Mouse (Mus musculus): ENCODE results near the gene C1qtnf2.

The C1qtnf2 gene

DNA sequence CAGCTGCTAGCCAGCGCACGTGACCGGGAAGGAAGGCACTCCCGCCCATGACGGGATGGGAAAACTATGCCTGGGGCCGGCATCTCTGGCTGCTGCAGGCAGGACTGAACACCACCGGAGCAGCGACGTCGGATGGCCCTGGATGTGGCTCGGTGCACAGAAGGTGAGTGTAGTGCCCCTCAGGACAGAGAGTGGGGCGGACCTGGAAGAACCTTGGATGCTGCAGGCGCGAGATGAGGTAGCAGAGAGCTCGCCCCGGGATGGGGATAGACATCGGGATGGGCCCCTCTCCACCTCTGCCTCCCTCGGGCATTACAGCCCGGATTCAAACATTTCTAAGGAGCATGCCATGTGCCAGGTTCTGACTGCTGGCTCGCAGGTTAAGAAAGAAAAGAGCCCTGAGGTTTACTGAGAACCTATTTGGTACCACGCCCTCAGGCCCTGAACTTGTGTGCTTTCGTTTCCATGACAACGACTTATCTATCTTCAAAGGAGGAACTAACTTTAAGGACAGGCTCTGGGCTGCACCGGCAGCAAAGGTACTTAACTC, at the start of gene C1qtnf2:
TSS of gene C1qtnf2 (plus strand) at position 52 of the 550 bp plus-strand sequence.
- ChIA-PET POLR2A (interaction anchor here in 3 of 4 experiments (0.6 to 1.2 kb wide), 5 partner anchors 10 to 293 kb away, joined by 3 to 9 read pairs (median 4); partner anchors contain the start of gene Pttg1 (in 1 of the 3)), CTCF (interaction anchor here in 3 of 4 experiments (0.5 to 1.5 kb wide), 3 partner anchors 20 to 601 kb away, joined by 4 read pairs; no protein-coding TSS in a partner anchor)

DNA sequence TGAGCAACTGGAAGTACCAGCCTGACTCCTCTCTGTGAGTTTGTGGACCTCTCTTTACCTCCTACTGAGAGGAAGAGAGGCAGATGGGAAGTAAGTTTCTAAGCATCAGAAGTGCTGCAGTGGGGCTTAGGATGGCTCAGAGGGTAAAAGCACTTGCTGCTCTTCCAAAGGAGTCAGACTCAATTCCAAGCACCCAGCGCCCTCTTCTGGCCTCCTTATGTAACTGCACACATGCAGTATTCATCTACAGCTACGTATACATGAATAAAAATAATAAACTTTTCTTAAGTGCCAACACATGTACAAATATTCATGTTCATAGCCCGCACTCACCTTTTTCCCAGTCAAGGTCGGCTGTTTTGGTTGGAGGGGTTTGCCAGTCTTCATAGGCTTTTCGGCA, 49.7 kb upstream of the C1qtnf2 start:
- ChIA-PET POLR2A (interaction anchor here in 2 of 4 experiments (0.6 to 3.1 kb wide), 16 partner anchors 9 to 1323 kb away, joined by 3 to 19 read pairs (median 4); partner anchors contain the start of gene Slu7 (in 2 of the 2)), CTCF (interaction anchor here in 3 of 4 experiments (0.5 to 4.6 kb wide), 13 partner anchors 12 to 331 kb away, joined by 3 to 32 read pairs (median 3); no protein-coding TSS in a partner anchor)

DNA sequence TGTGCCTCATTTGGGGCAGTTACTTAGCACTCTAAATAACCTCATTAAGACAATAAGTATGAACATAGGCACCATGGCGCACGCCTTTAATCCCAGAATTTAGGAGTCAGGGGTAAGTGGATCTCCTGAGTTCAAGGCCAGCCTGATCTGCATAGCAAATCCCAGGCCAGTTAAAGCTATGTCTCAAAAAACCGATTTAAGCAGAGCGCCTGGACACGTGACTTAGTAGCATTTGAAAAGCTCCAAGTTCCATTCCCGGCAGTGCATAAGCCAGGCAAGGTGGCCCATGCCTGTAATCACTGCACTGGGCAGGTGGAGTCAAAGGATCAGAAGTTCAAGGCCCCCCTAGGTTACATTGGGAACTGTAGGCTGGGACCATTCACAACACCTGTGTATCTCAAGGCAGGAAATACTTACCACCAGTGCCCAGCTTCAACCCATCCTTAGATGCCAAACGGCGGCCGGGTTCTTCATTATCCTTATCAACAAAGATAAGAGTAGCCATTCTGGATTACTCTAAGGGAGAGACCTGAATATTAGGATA, 48.8 kb upstream of the C1qtnf2 start:
- CTCF ChIA-PET, result interaction anchor here (0.6 to 4.6 kb wide), 14 partner anchors 8 to 251 kb away, joined by 3 to 32 read pairs (median 4); no protein-coding TSS in a partner anchor
- POLR2A ChIA-PET, result interaction anchor here (0.5 to 3.1 kb wide), 49 partner anchors 8 to 1187 kb away, joined by 3 to 23 read pairs (median 4); partner anchors contain the start of genes Slu7 (in 2 of the 4), Ccnjl (in 1 of the 4) and Ttc1 (in 1 of the 4)

DNA sequence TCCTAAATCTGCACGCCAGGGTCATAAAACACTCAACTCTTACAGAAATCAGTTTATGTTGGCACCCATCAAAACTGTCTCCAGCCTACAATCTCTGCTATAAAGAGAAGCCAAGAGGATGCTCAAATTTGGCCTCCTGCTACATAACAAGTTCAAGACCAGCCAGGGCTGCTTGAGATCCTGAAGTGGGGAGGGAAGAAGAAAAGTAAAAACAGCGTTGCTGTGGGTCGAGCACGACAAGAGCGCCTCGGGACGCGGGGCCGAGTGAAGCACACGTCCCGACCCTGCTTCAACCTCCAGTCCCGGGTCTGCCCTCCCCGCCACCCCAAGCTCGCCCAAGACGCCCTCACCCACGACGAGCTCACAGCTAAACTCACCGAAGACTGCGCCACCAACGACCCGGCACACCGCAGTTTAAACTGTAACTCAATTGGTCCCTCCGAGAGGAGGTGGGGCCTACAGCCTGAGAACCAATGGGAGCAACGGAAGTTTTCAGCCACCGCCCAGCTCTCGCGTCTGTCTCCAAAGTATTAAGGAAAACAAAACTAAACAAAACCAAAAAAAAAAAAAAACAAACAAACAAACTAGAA, 48.2 kb upstream of the C1qtnf2 start, which contains the start of gene Pttg1:
TSS of gene Pttg1 (minus strand) at position 428 of the 590 bp plus-strand sequence.
- POLR2A ChIA-PET, result interaction anchor here (0.5 to 3.1 kb wide), 65 partner anchors 8 to 1561 kb away, joined by 3 to 23 read pairs (median 4); partner anchors contain the start of genes Slu7 (in 2 of the 4), Ccnjl (in 1 of the 4) and Ttc1 (in 1 of the 4)
- CTCF ChIA-PET, result interaction anchor here (0.5 to 4.6 kb wide), 13 partner anchors 11 to 915 kb away, joined by 3 to 32 read pairs (median 3); no protein-coding TSS in a partner anchor

DNA sequence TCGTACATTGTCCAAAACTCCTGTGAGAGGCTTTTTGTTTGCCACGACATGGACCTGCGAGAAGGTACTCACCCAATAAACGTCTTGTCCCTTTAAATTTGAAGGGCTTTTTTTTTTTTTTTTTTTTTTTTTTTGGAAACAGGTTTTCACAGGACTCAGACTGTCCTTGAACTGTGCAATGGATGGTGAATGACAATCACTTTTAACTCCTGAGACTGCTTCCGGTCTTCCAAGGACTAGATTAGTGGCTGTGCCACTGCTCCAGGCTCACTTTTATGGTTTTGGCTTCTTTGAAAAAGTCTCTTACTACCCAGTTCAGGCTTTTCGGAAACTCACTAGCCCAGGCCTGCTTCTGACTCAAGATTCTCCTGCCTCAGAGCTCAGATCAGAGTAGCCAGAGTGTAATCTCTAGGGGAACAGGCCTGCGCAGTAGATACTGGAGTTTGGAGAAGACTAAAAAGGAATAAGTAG, 47.6 kb upstream of the C1qtnf2 start:
- POLR2A ChIA-PET, result interaction anchor here (0.6 to 3.1 kb wide), 53 partner anchors 7 to 1561 kb away, joined by 3 to 23 read pairs (median 4); partner anchors contain the start of genes Ccnjl (in 1 of the 4), Slu7 (in 1 of the 4) and Ttc1 (in 1 of the 4)
- CTCF ChIA-PET, result interaction anchor here (0.6 to 4.6 kb wide), 8 partner anchors 14 to 916 kb away, joined by 3 to 32 read pairs (median 4); no protein-coding TSS in a partner anchor

DNA sequence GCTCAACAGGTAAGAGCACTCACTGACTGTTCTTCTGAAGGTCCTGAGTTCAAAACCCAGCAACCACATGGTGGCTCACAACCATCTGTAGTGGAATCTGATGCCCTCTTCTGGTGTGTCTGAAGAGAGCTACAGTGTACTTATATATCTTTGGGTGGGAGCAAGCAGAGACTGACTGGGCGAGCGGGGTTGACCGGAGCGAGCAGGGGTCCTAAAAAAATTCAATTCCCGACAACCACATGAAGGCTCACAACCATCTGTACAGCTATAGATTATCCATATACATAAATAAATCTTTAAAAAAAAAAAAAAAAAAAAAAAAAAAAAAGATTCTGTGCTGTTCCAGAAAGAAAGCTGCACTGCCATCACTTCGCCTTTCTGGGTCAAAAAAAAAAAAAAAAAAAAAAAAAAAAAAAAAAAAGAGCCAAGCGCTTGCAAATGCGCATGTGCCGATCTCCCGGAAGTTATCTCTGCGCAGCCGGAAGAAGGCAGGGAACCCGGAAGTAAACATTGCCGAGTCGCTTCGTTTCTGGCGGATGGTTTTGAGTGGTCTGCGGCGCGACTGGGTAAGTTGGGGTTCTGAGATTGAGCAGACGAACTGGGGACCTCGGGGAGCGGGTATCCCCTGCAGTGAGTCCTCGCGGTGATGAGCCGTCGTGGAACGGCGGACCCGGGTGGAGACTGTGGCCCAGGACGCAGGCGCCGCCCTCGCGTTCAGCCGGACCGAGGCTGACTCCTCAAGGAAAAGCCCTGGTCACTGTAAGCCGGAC, 40.6 kb upstream of the C1qtnf2 start, which contains the start of gene Slu7:
TSS of gene Slu7 (plus strand) at position 491 of the 770 bp plus-strand sequence.
- ChIA-PET CTCF (interaction anchor here in 2 of 4 experiments (0.6 to 0.9 kb wide), 3 partner anchors 8 to 59 kb away, joined by 5 to 12 read pairs (median 6); no protein-coding TSS in a partner anchor), POLR2A (interaction anchor here (0.5 to 2.1 kb wide), 15 partner anchors 8 to 1148 kb away, joined by 3 to 15 read pairs (median 4); partner anchors contain the start of gene Pttg1 (in 2 of the 4))

DNA sequence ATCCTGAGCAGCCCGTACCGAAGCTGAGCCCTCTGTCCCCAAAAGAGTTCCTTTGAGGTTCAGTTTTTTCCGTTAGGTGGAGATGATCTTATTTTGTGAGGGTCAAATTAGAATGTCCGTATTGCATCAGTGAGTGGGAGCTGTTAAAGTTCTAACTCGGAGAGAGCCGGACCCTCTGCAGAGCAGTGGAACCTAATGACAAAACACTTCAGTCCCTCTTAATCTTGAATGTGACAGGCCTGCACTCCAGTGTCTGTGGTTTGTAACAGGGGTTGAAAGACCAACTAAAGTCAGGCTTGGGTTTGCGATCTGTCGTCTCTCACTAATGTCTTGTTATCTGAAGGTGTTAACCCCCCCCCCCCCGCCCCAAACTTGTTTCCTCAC, 40.1 kb upstream of the C1qtnf2 start:
- ChIA-PET CTCF (interaction anchor here in 1 of 4 experiments (0.6 kb wide), 1 partner anchor 24 kb away, joined by 5 read pairs; no protein-coding TSS in a partner anchor), POLR2A (interaction anchor here (0.6 to 2.1 kb wide), 9 partner anchors 9 to 286 kb away, joined by 3 to 15 read pairs (median 5); partner anchors contain the start of gene Pttg1 (in 2 of the 4))

DNA sequence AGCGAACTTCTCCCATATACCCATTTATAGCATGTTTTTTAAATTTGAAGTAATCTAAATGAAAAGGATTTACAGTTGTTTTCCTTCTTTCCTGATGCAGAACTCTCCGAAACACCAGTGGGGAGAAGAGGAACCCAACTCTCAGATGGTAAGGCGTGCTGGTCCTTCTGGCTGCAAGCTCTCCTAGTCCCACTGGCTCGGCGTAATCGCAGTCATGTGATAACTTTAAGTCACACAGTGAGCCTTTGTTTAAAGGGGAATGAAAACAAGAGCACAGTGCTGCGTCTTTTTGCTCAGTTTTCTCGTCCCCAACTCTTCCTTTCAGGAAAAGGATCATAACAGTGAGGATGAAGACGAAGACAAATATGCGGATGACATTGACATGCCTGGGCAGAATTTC, 33.0 kb upstream of the C1qtnf2 start:
- ChIA-PET CTCF (interaction anchor here in 1 of 4 experiments (0.6 kb wide), 1 partner anchor 127 kb away, joined by 4 read pairs; no protein-coding TSS in a partner anchor), POLR2A (interaction anchor here in 1 of 4 experiments (1.9 kb wide), 1 partner anchor 16 kb away, joined by 15 read pairs; the partner anchor contains the start of gene Pttg1)

DNA sequence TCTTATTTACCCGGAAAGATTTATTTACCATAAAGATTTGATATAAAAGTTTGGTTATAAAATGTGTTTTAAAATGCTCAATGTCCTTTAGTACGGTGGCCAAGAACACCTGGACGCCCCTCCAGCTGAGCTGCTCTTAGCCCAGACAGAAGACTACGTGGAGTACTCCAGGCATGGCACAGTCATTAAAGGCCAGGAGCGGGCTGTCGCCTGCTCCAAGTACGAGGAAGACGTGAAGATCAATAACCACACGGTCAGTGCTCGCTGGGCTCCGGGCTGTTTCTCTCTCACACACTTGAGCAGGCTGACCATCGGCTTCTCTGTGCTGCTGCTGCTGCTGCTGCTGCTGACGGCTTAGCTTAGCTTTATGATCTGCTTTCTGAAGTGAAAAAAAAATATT, 30.9 kb upstream of the C1qtnf2 start:
- ChIA-PET POLR2A (interaction anchor here in 2 of 4 experiments (0.5 to 1.1 kb wide), 2 partner anchors 18 to 240 kb away, joined by 3 to 4 read pairs; no protein-coding TSS in a partner anchor), CTCF (no interaction called here)

DNA sequence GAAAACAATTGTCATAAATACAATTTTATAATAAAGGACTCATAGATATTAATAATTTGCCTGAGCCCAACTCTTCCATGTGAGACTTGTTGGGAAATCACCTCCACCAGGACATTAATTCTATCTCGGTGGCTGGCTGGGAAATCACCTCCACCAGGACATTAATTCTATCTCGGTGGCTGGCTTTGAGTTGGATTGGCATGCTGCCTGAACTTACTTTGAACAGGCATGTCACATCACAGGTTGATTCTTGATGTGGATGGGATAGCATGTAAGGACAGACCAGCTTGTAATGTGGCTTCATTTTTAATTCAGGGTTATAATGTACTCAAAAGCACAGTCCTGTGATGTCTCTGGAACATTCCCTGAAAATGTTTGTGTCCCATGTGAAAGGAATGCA, 24.2 kb upstream of the C1qtnf2 start:
- ChIA-PET POLR2A (no interaction called here), CTCF (no interaction called here)

DNA sequence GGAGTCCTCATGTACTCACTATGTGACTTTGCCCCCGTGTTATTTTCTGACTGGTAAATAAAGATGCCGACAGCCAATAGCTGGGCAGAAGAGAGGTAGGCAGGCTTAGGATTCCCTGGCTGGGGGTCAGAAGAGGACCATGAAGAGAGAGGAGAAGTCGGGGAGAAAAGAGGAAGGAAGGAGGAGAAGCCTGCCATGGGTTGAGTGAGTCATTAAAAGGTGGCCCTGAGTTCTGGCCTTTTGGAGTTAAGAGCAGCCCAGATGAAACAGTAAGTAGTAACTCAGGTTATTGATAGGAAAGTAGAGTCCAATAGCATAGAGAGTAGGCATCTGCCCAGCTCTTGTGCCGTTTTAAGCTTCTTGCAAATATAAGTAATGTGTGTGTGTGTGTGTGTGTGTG, 22.8 kb upstream of the C1qtnf2 start:
- POLR2A ChIA-PET, result no interaction called here
- CTCF ChIA-PET, result interaction anchor here in 1 of 4 experiments (0.6 kb wide), 1 partner anchor 363 kb away, joined by 6 read pairs; no protein-coding TSS in a partner anchor

DNA sequence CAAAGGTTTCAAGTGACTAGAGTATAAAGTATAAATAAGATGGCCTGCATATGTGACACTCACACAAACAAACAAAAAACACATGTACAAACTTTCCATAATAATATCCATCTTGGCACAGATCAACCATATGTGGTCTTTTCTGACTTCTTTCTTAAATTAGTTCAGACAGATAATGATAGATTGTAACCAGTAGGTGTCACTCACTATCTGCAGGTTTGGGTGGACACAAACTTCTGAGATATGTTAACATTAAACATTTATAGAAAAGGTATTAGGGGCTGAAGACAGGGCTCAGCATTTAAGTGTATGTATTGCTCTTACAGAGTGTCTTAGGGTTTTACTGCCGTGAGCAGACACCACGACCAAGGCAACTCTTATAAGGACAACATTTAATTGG, 21.8 kb upstream of the C1qtnf2 start:
- POLR2A ChIA-PET, result no interaction called here

DNA sequence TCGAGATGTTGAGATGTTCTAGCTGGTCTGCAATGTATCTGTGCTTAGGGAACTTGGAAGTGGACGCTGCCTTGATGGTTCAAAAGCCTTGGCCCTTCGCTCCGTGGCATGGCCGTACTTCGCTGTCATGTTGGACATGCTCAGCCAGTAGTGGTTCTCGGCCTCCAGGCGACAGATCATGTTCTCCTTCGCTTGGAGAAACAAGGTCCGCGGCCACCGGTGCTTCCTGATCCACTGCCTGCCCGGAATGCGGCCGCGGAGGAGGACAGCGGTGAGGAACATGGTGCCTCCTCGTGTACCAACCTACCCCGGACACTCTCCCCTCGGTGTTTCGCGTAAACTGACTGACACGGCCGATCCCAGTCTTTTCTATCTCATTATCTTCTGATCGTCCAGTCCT, 10.9 kb upstream of the C1qtnf2 start:
- POLR2A ChIA-PET, result no interaction called here
- CTCF ChIA-PET, result no interaction called here

More for the DNA sequence above, 21.8 kb upstream of the C1qtnf2 start:
- CTCF ChIA-PET, result no interaction called here

DNA sequence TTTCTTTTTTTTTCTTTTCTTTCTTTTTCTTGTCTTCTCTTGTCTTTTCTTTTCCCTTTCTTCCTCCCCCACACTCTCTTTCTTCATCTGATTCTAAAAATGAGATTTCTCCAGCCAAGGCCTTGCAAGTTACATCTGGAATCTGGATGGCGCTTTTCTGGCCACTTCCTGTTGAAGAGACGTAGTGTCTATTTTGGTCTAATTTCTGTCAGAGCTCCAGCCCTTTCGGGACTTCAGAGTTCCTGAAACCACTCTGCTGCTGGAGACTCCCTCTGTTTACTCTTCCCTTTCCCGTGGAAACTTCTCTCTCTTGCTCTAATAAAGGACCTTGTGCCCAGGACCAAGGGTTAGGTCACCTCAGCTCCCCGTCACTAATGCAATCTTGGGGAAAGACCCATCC, 4.0 kb upstream of the C1qtnf2 start:
- ChIA-PET POLR2A (no interaction called here), CTCF (interaction anchor here in 2 of 4 experiments (0.6 to 1.9 kb wide), 2 partner anchors 24 to 47 kb away, joined by 3 to 6 read pairs; no protein-coding TSS in a partner anchor)

DNA sequence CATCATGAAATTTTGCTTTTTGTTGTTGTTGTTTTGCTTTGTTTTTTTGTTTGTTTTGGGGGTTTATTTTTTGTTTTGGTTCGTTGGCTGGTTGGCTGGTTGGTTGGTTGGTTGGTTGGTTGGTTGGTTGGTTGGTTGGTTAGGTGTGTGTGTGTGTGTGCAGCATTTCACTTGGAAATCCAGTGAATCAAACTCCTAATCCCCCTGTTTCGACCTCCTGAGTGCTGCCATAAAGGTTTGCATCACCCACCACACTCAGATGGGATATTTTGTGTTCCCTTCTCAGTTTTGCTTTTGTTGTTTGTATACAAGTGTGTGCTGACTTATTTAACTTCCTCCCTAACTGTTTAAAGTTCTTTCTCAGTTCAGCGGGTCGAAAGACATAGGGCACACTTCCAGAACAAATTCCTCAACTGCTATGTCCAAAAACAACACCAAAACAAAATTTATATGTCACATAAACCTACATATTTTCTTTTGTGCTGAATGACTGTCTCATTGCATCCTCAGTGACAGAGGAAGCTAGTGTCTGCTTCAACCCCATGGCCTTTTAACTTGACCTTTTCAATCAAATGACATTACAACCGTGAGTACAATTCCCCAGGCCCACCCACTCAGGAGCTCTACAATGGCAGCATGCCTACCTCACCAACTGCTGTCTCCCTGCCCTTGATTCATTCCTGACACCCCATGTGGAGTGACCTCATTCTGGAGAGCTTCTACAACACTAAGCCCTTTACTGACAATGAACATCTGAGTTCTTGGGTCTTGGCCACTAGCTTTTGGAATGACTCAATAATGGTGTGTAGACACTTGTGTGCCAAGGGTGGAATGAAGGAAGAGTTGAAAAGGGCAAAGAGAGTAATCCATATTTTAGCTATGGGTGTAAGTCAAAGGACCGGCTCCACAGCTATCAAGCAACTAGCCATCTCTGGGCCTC, 2.9 kb upstream of the C1qtnf2 start:
- ChIA-PET CTCF (interaction anchor here (0.5 to 1.4 kb wide), 4 partner anchors 24 to 254 kb away, joined by 3 to 5 read pairs (median 4); no protein-coding TSS in a partner anchor), POLR2A (interaction anchor here in 1 of 4 experiments (0.7 kb wide), 1 partner anchor 11 kb away, joined by 3 read pairs; no protein-coding TSS in a partner anchor)

DNA sequence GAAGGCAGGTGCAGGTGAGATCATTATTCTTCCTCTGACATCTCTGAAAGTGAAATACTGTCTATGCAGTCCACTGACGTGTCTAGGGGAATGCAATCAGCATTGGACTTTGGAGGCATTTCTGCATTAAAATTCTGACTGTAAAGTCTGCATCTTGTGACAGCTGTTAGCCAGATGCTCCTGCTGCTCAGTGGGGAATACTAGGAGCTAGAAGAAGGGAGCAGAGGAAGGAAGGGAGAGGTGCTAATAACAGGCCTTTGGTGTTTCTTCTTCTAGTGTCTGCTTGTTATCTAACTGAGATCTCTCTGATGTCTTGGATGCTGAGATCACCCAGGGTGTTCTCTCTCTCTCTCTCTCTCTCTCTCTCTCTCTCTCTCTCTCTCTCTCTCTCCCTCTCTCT, 961 bp upstream of the C1qtnf2 start:
- POLR2A ChIA-PET, result interaction anchor here in 2 of 4 experiments (0.7 kb wide), 2 partner anchors 48 to 104 kb away, joined by 3 to 5 read pairs; no protein-coding TSS in a partner anchor
- CTCF ChIA-PET, result interaction anchor here in 2 of 4 experiments (0.6 to 0.7 kb wide), 2 partner anchors 161 to 939 kb away, joined by 3 read pairs; no protein-coding TSS in a partner anchor

Measured in embryonic stem cell, embryonic (primary cell).